Mouse (Mus musculus): ENCODE measurements around the gene Arid1b. TPM values are rescaled to one million over a fixed set of nuclear protein-coding genes. Genes with fewer than 3 reads are reported as not detected.
A peak's percentile ranks its signal among the peaks of the same experiment; 100 is the strongest.

Gene Arid1b
- total and polyA plus RNA-seq, 3 experiments: 6.1 to 12.4 (median 9.7) TPM

GRCm38 (mm10) chr17:5314735-5315134 is 320.6 kb downstream of the Arid1b start:
- Histone ChIP-seq H3K9me3 (replicated peaks; ENCODE audit: low read length) (no peaks in the 10 kb centered on the region), H3K4me3 (replicated peaks in 1 of 3; ENCODE audit: low read depth in 2 of 3, low read length in 2 of 3, poor library complexity in 1 of 3) (no peak overlapping the region), H3K9ac (ENCODE audit: insufficient read depth, low read depth) (no peak overlapping the region), H3K4me1 (ENCODE audit: control insufficient read depth in 1 of 2, insufficient read depth in 2 of 2) (peaks cover 0 to 21% of the 10 kb centered on the region in 2 experiments; a peak in 2 of 4 replicates), H3K79me2 (replicated peaks; ENCODE audit: control insufficient read depth, extremely low read depth, insufficient read depth, poor library complexity, severe bottlenecking) (no peaks in the 10 kb centered on the region), H3K27ac (ENCODE audit: insufficient read depth, low read depth) (no peak overlapping the region), H3K4me2 (ENCODE audit: insufficient read depth, low read depth, poor library complexity, severe bottlenecking) (no peak overlapping the region), H3K36me3 (replicated peaks in 1 of 2; ENCODE audit: control insufficient read depth in 1 of 2, insufficient read depth in 1 of 2, low read length in 1 of 2) (peaks cover 13 to 81% of the 10 kb centered on the region in 2 experiments), H3K27me3 (replicated peaks) (no peaks in the 10 kb centered on the region)
- in situ Hi-C loops (cut with MboI; ENCODE audit: low pct_ligation_motif_present, low pct_unique_long_range_greater_than_20kb, low sequenced_read_pairs) (no loop called here), dilution Hi-C loops (cut with MboI; ENCODE audit: extremely low pct_ligation_motif_present, extremely low pct_unique_long_range_greater_than_20kb, low sequenced_read_pairs) (no loop called here)
- TF ChIP-seq POLR2A (IDR thresholded peaks at IDR 0.05; ENCODE audit: low read depth, low read length) (no peak), POLR2AphosphoS2 (IDR thresholded peaks at IDR 0.05; ENCODE audit: low read depth, low read length) (no peak), USF1 (IDR thresholded peaks at IDR 0.05; ENCODE audit: low read depth, low read length) (no peak), TCF12 (IDR thresholded peaks at IDR 0.05; ENCODE audit: low read depth, low read length) (no peak), IRF4 (IDR thresholded peaks at IDR 0.05; ENCODE audit: low read depth, low read length) (no peak), GABPA (IDR thresholded peaks at IDR 0.05; ENCODE audit: insufficient replicate concordance, low read depth, low read length) (no peak), MYC (IDR thresholded peaks at IDR 0.05; ENCODE audit: low read depth, low read length) (no peak), ELF1 (IDR thresholded peaks at IDR 0.05; ENCODE audit: low read depth, low read length) (no peak), ZNF384 (IDR thresholded peaks at IDR 0.05; ENCODE audit: low read depth, low read length) (no peak), CHD1 (IDR thresholded peaks at IDR 0.05; ENCODE audit: low read depth, low read length) (no peak), MEF2A (IDR thresholded peaks at IDR 0.05; ENCODE audit: borderline replicate concordance, low read depth, low read length) (no peak), HCFC1 (IDR thresholded peaks at IDR 0.05; ENCODE audit: low read depth, low read length) (no peak), NRF1 (IDR thresholded peaks at IDR 0.05; ENCODE audit: low read depth, low read length) (no peak), BHLHE40 (IDR thresholded peaks at IDR 0.05; ENCODE audit: low read depth, low read length) (no peak), ETS1 (conservative IDR thresholded peaks at IDR 0.05; ENCODE audit: low read depth, low read length) (no peak), MAZ (IDR thresholded peaks at IDR 0.05; ENCODE audit: low read depth, low read length) (no peak), KAT2A (IDR thresholded peaks at IDR 0.05; ENCODE audit: insufficient replicate concordance, low read length) (no peak), PAX5 (IDR thresholded peaks at IDR 0.05; ENCODE audit: low read length) (no peak), ZC3H11A (IDR thresholded peaks at IDR 0.05; ENCODE audit: low read depth, low read length) (no peak)
- no peak for DNase-seq (ENCODE audit: extremely low read depth)

DNA sequence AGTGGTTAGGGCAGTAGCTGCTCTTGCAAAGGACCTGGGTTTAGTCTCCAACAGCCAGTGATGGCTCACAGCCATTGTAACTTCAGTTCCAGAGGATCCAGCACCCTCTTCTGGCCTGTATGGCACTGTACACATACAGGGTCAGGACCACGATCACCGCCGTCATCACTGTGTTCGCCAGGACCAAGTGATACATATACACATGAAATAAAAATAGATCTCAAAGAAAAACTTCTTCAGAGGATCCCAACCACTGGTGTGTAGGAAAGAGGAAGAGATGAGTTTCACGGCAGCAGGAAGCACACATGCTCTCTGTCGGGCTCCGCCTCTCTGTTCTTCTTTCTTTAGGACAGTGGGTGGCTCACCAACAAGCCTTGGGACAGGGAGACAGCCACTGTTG is 322.4 kb downstream of the Arid1b start:
- TF ChIP-seq SMC3 (IDR thresholded peaks at IDR 0.05; ENCODE audit: low read depth, low read length): peak; percentile 31
- TF ChIP-seq MAX (IDR thresholded peaks at IDR 0.05; ENCODE audit: low read length): no peak
- peak; percentile 11 to 57; a peak in 2 of 4 replicates for TF ChIP-seq CTCF (conservative IDR thresholded peaks at IDR 0.05 in 1 of 2, IDR thresholded peaks at IDR 0.05 in 1 of 2; ENCODE audit: low read depth in 2 of 2, low read length in 2 of 2)
- TF ChIP-seq RAD21 (IDR thresholded peaks at IDR 0.05; ENCODE audit: low read depth, low read length): peak; percentile 57
- Histone ChIP-seq H3K9ac (ENCODE audit: insufficient read depth, low read depth) (no peak overlapping the region), H3K4me3 (replicated peaks in 1 of 3; ENCODE audit: low read depth in 2 of 3, low read length in 2 of 3, poor library complexity in 1 of 3) (no peak overlapping the region), H3K9me3 (replicated peaks; ENCODE audit: low read length) (no peaks in the 10 kb centered on the region), H3K27ac (ENCODE audit: insufficient read depth, low read depth) (no peak overlapping the region), H3K27me3 (replicated peaks) (no peaks in the 10 kb centered on the region), H3K4me1 (ENCODE audit: control insufficient read depth in 1 of 2, insufficient read depth in 2 of 2) (peaks cover 0 to 14% of the 10 kb centered on the region in 2 experiments; a peak in 2 of 4 replicates), H3K36me3 (replicated peaks in 1 of 2; ENCODE audit: control insufficient read depth in 1 of 2, insufficient read depth in 1 of 2, low read length in 1 of 2) (peaks cover 23 to 83% of the 10 kb centered on the region in 2 experiments), H3K79me2 (replicated peaks; ENCODE audit: control insufficient read depth, extremely low read depth, insufficient read depth, poor library complexity, severe bottlenecking) (no peaks in the 10 kb centered on the region), H3K4me2 (ENCODE audit: insufficient read depth, low read depth, poor library complexity, severe bottlenecking) (no peak overlapping the region)
- in situ Hi-C loops (cut with MboI; ENCODE audit: low pct_ligation_motif_present, low pct_unique_long_range_greater_than_20kb, low sequenced_read_pairs): no loop called here
- peak; percentile 33 for DNase-seq (ENCODE audit: extremely low read depth)
- dilution Hi-C loops (cut with MboI; ENCODE audit: extremely low pct_ligation_motif_present, extremely low pct_unique_long_range_greater_than_20kb, low sequenced_read_pairs): no loop called here

All from CH12.LX (cell line).